Mouse (Mus musculus): Measurements from ENCODE around the gene Arhgap22. TPM values are rescaled to one million over a fixed set of nuclear protein-coding genes. Genes with fewer than 3 reads are reported as not detected.

Gene Arhgap22
- polyA plus RNA-seq, 1 experiment, result 28.1 TPM

- 75% methylated on average over 6 of the region's 6 CpGs for WGBS
- Histone ChIP-seq H3K4me1 (ENCODE audit: control insufficient read depth, insufficient read depth, low read length) (no peaks in the 10 kb centered on the region), H3K4me3 (replicated peaks; ENCODE audit: extremely low read depth, low read depth, low read length) (no peak overlapping the region)
- TF ChIP-seq CTCF (IDR thresholded peaks at IDR 0.05; ENCODE audit: insufficient read depth, low read length) (no peak), POLR2A (IDR thresholded peaks at IDR 0.05; ENCODE audit: borderline replicate concordance, extremely low read depth, low read depth, low read length) (no peak)
- DNase-seq, result no peak
Measured at GRCm38 (mm10) chr14:33235661-33236060, 21.8 kb downstream of the Arhgap22 start.

GRCm38 (mm10) chr14:33240400-33240799 is 26.6 kb downstream of the Arhgap22 start:
- Histone ChIP-seq H3K4me1 (ENCODE audit: control insufficient read depth, insufficient read depth, low read length) (no peaks in the 10 kb centered on the region), H3K4me3 (replicated peaks; ENCODE audit: extremely low read depth, low read depth, low read length) (no peak overlapping the region)
- TF ChIP-seq POLR2A (IDR thresholded peaks at IDR 0.05; ENCODE audit: borderline replicate concordance, extremely low read depth, low read depth, low read length) (no peak), CTCF (IDR thresholded peaks at IDR 0.05; ENCODE audit: insufficient read depth, low read length) (no peak)
- 52% methylated on average over 2 of the region's 2 CpGs for WGBS
- no peak for DNase-seq

GRCm38 (mm10) chr14:33243261-33243660 is 29.4 kb downstream of the Arhgap22 start:
- Histone ChIP-seq H3K4me1 (ENCODE audit: control insufficient read depth, insufficient read depth, low read length) (no peaks in the 10 kb centered on the region), H3K4me3 (replicated peaks; ENCODE audit: extremely low read depth, low read depth, low read length) (no peak overlapping the region)
- WGBS, result 51% methylated on average over 2 of the region's 2 CpGs
- DNase-seq, result no peak
- TF ChIP-seq CTCF (IDR thresholded peaks at IDR 0.05; ENCODE audit: insufficient read depth, low read length) (no peak), POLR2A (IDR thresholded peaks at IDR 0.05; ENCODE audit: borderline replicate concordance, extremely low read depth, low read depth, low read length) (no peak)

GRCm38 (mm10) chr14:33244519-33244918 is 30.7 kb downstream of the Arhgap22 start:
- no peak for TF ChIP-seq CTCF (IDR thresholded peaks at IDR 0.05; ENCODE audit: insufficient read depth, low read length)
- TF ChIP-seq POLR2A (IDR thresholded peaks at IDR 0.05; ENCODE audit: borderline replicate concordance, extremely low read depth, low read depth, low read length), result no peak
- 52% methylated on average over 3 of the region's 3 CpGs for WGBS
- Histone ChIP-seq H3K4me3 (replicated peaks; ENCODE audit: extremely low read depth, low read depth, low read length) (no peak overlapping the region), H3K4me1 (ENCODE audit: control insufficient read depth, insufficient read depth, low read length) (no peaks in the 10 kb centered on the region)
- DNase-seq, result no peak

- TF ChIP-seq POLR2A (IDR thresholded peaks at IDR 0.05; ENCODE audit: borderline replicate concordance, extremely low read depth, low read depth, low read length) (no peak), CTCF (IDR thresholded peaks at IDR 0.05; ENCODE audit: insufficient read depth, low read length) (no peak)
- DNase-seq, result no peak
- H3K4me3 ChIP-seq (replicated peaks; ENCODE audit: extremely low read depth, low read depth, low read length), result no peak overlapping the region
- H3K4me1 ChIP-seq (ENCODE audit: control insufficient read depth, insufficient read depth, low read length), result peaks cover under 1% of the 10 kb centered on the region; the same call in 1 of the 2 replicates
- 52% methylated on average over 2 of the region's 2 CpGs for WGBS
Measured at GRCm38 (mm10) chr14:33244946-33245345, 31.1 kb downstream of the Arhgap22 start.

- 50% methylated on average over 8 of the region's 8 CpGs for WGBS
- no peak for TF ChIP-seq POLR2A (IDR thresholded peaks at IDR 0.05; ENCODE audit: borderline replicate concordance, extremely low read depth, low read depth, low read length)
- TF ChIP-seq CTCF (IDR thresholded peaks at IDR 0.05; ENCODE audit: insufficient read depth, low read length), result no peak
- H3K4me1 ChIP-seq (ENCODE audit: control insufficient read depth, insufficient read depth, low read length), result peaks cover 6% of the 10 kb centered on the region; the same call in 1 of the 2 replicates
- H3K4me3 ChIP-seq (replicated peaks; ENCODE audit: extremely low read depth, low read depth, low read length), result no peak overlapping the region
- DNase-seq, result peak; percentile 27
Measured at GRCm38 (mm10) chr14:33246476-33246875, 32.6 kb downstream of the Arhgap22 start.

GRCm38 (mm10) chr14:33247623-33248022 is 33.8 kb downstream of the Arhgap22 start:
- peak; percentile 34 for DNase-seq
- Histone ChIP-seq H3K4me3 (replicated peaks; ENCODE audit: extremely low read depth, low read depth, low read length) (no peak overlapping the region), H3K4me1 (ENCODE audit: control insufficient read depth, insufficient read depth, low read length) (peaks cover 6% of the 10 kb centered on the region; the same call in 1 of the 2 replicates)
- TF ChIP-seq POLR2A (IDR thresholded peaks at IDR 0.05; ENCODE audit: borderline replicate concordance, extremely low read depth, low read depth, low read length) (no peak), CTCF (IDR thresholded peaks at IDR 0.05; ENCODE audit: insufficient read depth, low read length) (no peak)
- 22% methylated on average over 11 of the region's 11 CpGs for WGBS

GRCm38 (mm10) chr14:33248741-33249140 is 34.9 kb downstream of the Arhgap22 start:
- Histone ChIP-seq H3K4me1 (ENCODE audit: control insufficient read depth, insufficient read depth, low read length) (peaks cover 6% of the 10 kb centered on the region; the same call in 1 of the 2 replicates), H3K4me3 (replicated peaks; ENCODE audit: extremely low read depth, low read depth, low read length) (no peak overlapping the region)
- TF ChIP-seq POLR2A (IDR thresholded peaks at IDR 0.05; ENCODE audit: borderline replicate concordance, extremely low read depth, low read depth, low read length) (no peak), CTCF (IDR thresholded peaks at IDR 0.05; ENCODE audit: insufficient read depth, low read length) (no peak)
- 87% methylated on average over 5 of the region's 5 CpGs for WGBS
- no peak for DNase-seq

- peak overlapping the region; percentile 28 for H3K4me3 ChIP-seq (replicated peaks; ENCODE audit: extremely low read depth, low read depth, low read length)
- 8% methylated on average over 30 of the region's 30 CpGs for WGBS
- peak; percentile 25 for DNase-seq
- H3K4me1 ChIP-seq (ENCODE audit: control insufficient read depth, insufficient read depth, low read length), result peaks cover 6% of the 10 kb centered on the region; the same call in 1 of the 2 replicates
- TF ChIP-seq POLR2A (IDR thresholded peaks at IDR 0.05; ENCODE audit: borderline replicate concordance, extremely low read depth, low read depth, low read length) (no peak), CTCF (IDR thresholded peaks at IDR 0.05; ENCODE audit: insufficient read depth, low read length) (no peak)
Measured at GRCm38 (mm10) chr14:33250215-33250939, 36.6 kb downstream of the Arhgap22 start.

Data from lung, adult 2 months (tissue).